Mouse (Mus musculus): ENCODE measurements around the gene Palld.

- TF ChIP-seq CTCF (conservative IDR thresholded peaks at IDR 0.05; ENCODE audit: low read length) (no peak), NANOG (IDR thresholded peaks at IDR 0.05; ENCODE audit: borderline replicate concordance, low read length) (no peak), POU5F1 (IDR thresholded peaks at IDR 0.05; ENCODE audit: borderline replicate concordance, low read length) (no peak)
Observed at GRCm38 (mm10) chr8:61480260-61480967, 422.1 kb downstream of the Palld start.

Data from E14TG2a.4 (cell line).